Comparison of ENCODE assay signal across 7 mouse cellular contexts in the genomic region with DNA sequence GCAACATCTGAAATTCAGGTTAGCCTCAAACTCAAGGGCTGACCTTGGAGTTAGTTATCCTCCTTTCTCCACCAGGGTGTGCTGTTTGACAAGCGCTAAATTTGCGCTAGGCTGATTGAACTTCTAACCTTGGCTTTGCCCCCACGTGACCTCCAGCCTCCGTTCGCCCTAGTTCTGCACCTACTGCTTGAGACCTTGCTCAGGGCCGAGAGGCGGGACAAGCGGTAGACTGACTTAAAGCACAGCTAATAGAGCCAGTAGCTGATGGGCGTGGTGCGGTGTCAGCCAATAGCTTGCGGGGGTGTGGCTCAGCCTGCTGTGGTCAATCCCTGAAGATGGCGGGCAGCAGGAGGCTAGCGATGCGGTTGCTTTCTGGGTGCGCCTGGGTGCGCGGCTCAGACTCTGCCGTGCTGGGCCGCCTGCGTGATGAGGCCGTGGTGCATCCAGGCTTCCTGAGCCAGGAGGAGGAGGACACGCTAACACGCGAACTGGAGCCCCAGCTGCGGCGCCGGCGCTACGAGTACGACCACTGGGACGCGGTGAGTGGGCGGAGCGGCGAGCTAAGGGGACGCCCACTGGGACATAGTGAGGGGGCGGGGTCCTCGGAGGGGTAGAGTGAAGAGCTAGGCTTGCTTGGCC. TPM values are rescaled to one million over a fixed set of nuclear protein-coding genes. Genes with fewer than 3 reads are reported as not detected.
DNase-seq lines count a peak whose midpoint lies in the region; ATAC-seq lines count a peak whose summit lies in the region.

TSS of gene Alkbh7 (plus strand) at position 311 of the 639 bp plus-strand sequence.

- H3K4me2 ChIP-seq in embryonic facial prominence, embryonic 11.5 days (ENCODE audit: low read depth, low read length), result peak within 1 kb of the TSS; percentile 67
- H3K4me2 ChIP-seq in midbrain, embryonic 13.5 days (replicated peaks), result peak within 1 kb of the TSS; percentile 73

- H3K9me3 ChIP-seq in embryonic facial prominence, embryonic 11.5 days (replicated peaks; ENCODE audit: control insufficient read depth, low read length), result no peaks in the 10 kb centered on the region
- H3K9me3 ChIP-seq in limb, embryonic 10.5 days (replicated peaks), result no peaks in the 10 kb centered on the region
- no peaks in the 10 kb centered on the region for H3K9me3 ChIP-seq in midbrain, embryonic 13.5 days

- peaks cover 6% of the 10 kb centered on the region for H3K36me3 ChIP-seq in embryonic facial prominence, embryonic 11.5 days (replicated peaks; ENCODE audit: control insufficient read depth, insufficient read depth, low read depth, low read length)
- peaks cover 84% of the 10 kb centered on the region for H3K36me3 ChIP-seq in limb, embryonic 10.5 days
- peaks cover 56% of the 10 kb centered on the region for H3K36me3 ChIP-seq in midbrain, embryonic 13.5 days

- H3K9ac ChIP-seq in embryonic facial prominence, embryonic 11.5 days (replicated peaks; ENCODE audit: low read length), result peak within 1 kb of the TSS; percentile 52
- peak within 1 kb of the TSS; percentile 72 for H3K9ac ChIP-seq in midbrain, embryonic 13.5 days (replicated peaks)

- peak; percentile 98 for ATAC-seq in embryonic facial prominence, embryonic 11.5 days (replicated peaks; ENCODE audit: insufficient number of reproducible peaks, low FRiP score, low TSS enrichment, low read depth)
- ATAC-seq in granulocyte monocyte progenitor cell, adult 5-6 weeks (replicated peaks; ENCODE audit: poor library complexity, severe bottlenecking), result peak; percentile 96
- peak; percentile 99 for ATAC-seq in midbrain, embryonic 13.5 days

- DNase-seq in adrenal gland, postnatal 14 days, result peak; percentile 98
- DNase-seq in embryonic facial prominence, embryonic 11.5 days (ENCODE audit: low spot score), result peak; percentile 97
- peak; percentile 100 for DNase-seq in kidney, adult 11 months
- DNase-seq in limb, embryonic 10.5 days (ENCODE audit: low spot score), result peak; percentile 92
- peak; percentile 92 for DNase-seq in spleen, adult 12 weeks (ENCODE audit: low spot score)

- no peak within 1 kb of the TSS for H3K27ac ChIP-seq in embryonic facial prominence, embryonic 11.5 days (replicated peaks; ENCODE audit: low read depth, low read length)
- peak within 1 kb of the TSS; percentile 82 for H3K27ac ChIP-seq in limb, embryonic 10.5 days
- H3K27ac ChIP-seq in midbrain, embryonic 13.5 days, result peak within 1 kb of the TSS; percentile 79

- H3K4me1 ChIP-seq in embryonic facial prominence, embryonic 11.5 days (ENCODE audit: control insufficient read depth, insufficient read depth, low read length), result no peaks in the 10 kb centered on the region
- H3K4me1 ChIP-seq in limb, embryonic 10.5 days, result peaks cover 10% of the 10 kb centered on the region
- H3K4me1 ChIP-seq in midbrain, embryonic 13.5 days (replicated peaks), result peaks cover 26% of the 10 kb centered on the region

- WGBS in embryonic facial prominence, embryonic 11.5 days, result under 1% methylated on average over 38 of the region's 38 CpGs
- under 1% methylated on average over 38 of the region's 38 CpGs for WGBS in limb, embryonic 10.5 days
- under 1% methylated on average over 38 of the region's 38 CpGs for WGBS in midbrain, embryonic 13.5 days

- H3K27me3 ChIP-seq in embryonic facial prominence, embryonic 11.5 days (ENCODE audit: control insufficient read depth, insufficient read depth, low read length), result no peaks in the 10 kb centered on the region
- no peaks in the 10 kb centered on the region for H3K27me3 ChIP-seq in limb, embryonic 10.5 days (ENCODE audit: low read depth, poor library complexity, severe bottlenecking)
- no peaks in the 10 kb centered on the region for H3K27me3 ChIP-seq in midbrain, embryonic 13.5 days

- peak within 1 kb of the TSS; percentile 68 for H3K4me3 ChIP-seq in embryonic facial prominence, embryonic 11.5 days (ENCODE audit: low read depth, low read length)
- peak within 1 kb of the TSS; percentile 91 for H3K4me3 ChIP-seq in limb, embryonic 10.5 days
- H3K4me3 ChIP-seq in midbrain, embryonic 13.5 days (replicated peaks), result peak within 1 kb of the TSS; percentile 64

RNA-seq across cellular contexts. Expression of gene Alkbh7, which starts in this region (rescaled TPM):
- 65.6 and 67.0 TPM in 2 replicates for total RNA-seq in adrenal gland, postnatal 14 days (2021)
- 39.5 and 40.2 TPM in 2 replicates for polyA plus RNA-seq in embryonic facial prominence, embryonic 11.5 days (2014; fragmentation: Nextera tagmentation; extraction: Ambion mirVana)
- 11.3 and 24.4 TPM in 2 replicates for total RNA-seq in granulocyte monocyte progenitor cell, adult 5-6 weeks (2014; fragmentation: Nextera tagmentation)
- 17.3 and 18.7 TPM in 2 replicates for total RNA-seq in granulocyte monocyte progenitor cell, adult 5-6 weeks (2017)
- polyA plus RNA-seq in limb, embryonic 10.5 days (2016; fragmentation: Nextera tagmentation; extraction: Ambion mirVana), result 44.2 and 44.9 TPM in 2 replicates
- 40.2 and 45.5 TPM in 2 replicates for polyA plus RNA-seq in midbrain, embryonic 13.5 days (2015; fragmentation: Nextera tagmentation; extraction: Ambion mirVana)
